Mouse (Mus musculus) embryonic facial prominence, embryonic 14.5 days (tissue): ENCODE measurements around the gene Ddias. TPM values are rescaled to one million over a fixed set of nuclear protein-coding genes. Genes with fewer than 3 reads are reported as not detected.
A peak's percentile ranks its signal among the peaks of the same experiment; 100 is the strongest.
"Not testable (repeated sequence)": the region's sequence is repeated elsewhere in the genome, so short reads cannot be mapped to it uniquely, and the experiment has no call there.

ENCODE experiments used
- ATAC-seq: fragments of 200-750 bp; cut with Nextera tagmentation; 2 replicates; pipeline ENCODE4 v1.8.0; 2017; ENCODE audit warnings: low read depth, moderate number of reproducible peaks, moderate TSS enrichment
- DNase-seq: peaks from one replicate; pipeline ENCODE4 v3.0.0-alpha.2; 2015; ENCODE audit warnings: low spot score
- H3K27ac ChIP-seq: fragments of 300-500 bp; sonication (generic); replicated peaks from 2 replicates; pipeline ENCODE4 v1.5.1; 2014; ENCODE audit warnings: low read depth, mild to moderate bottlenecking, low read length, moderate library complexity
- H3K27me3 ChIP-seq: fragments of 300-500 bp; sonication (generic); replicated peaks from 2 replicates; pipeline ENCODE4 v1.6.1; 2014; ENCODE audit warnings: low read length; ENCODE audit not compliant: control insufficient read depth, insufficient read depth
- H3K36me3 ChIP-seq: fragments of 300-500 bp; sonication (generic); 2 replicates; pipeline ENCODE4 v1.6.1; 2014; ENCODE audit warnings: low read length, mixed read lengths; ENCODE audit not compliant: control insufficient read depth, insufficient read depth
- H3K4me1 ChIP-seq: fragments of 300-500 bp; sonication (generic); 2 replicates; pipeline ENCODE4 v1.6.1; 2014; ENCODE audit warnings: antibody characterized with exemption, low read length; ENCODE audit not compliant: control insufficient read depth, insufficient read depth
- H3K4me2 ChIP-seq: fragments of 300-500 bp; sonication (generic); 2 replicates; pipeline ENCODE4 v1.6.1; 2014; ENCODE audit warnings: low read depth, mild to moderate bottlenecking, low read length, moderate library complexity, mixed read lengths
- H3K4me3 ChIP-seq: fragments of 300-500 bp; sonication (generic); 2 replicates; pipeline ENCODE4 v1.5.1; 2014; ENCODE audit warnings: low read depth, mild to moderate bottlenecking, low read length
- H3K9ac ChIP-seq: fragments of 300-500 bp; sonication (generic); 2 replicates; pipeline ENCODE4 v1.6.1; 2014; ENCODE audit warnings: low read depth, mild to moderate bottlenecking, low read length, moderate library complexity, mixed read lengths
- H3K9me3 ChIP-seq: fragments of 300-500 bp; sonication (generic); 2 replicates; pipeline ENCODE4 v1.6.1; 2016; ENCODE audit warnings: low read length; ENCODE audit not compliant: control insufficient read depth
- WGBS: fragments of 180-500 bp; shearing (Covaris S2); extraction: QIAGEN DNeasy Blood & Tissue Kit; methylation state at CpG from one replicate; pipeline ENCODE4 v1.1.7; 2014; 5-methylcytosine and 5-hydroxymethylcytosine counted together
- polyA plus RNA-seq: library from polyadenylated mRNA; unstranded; fragments of >200 nt; fragmentation: Nextera tagmentation; extraction: Ambion mirVana; gene quantifications from 2 replicates; pipeline ENCODE4 v1.2.1, GENCODE M21; 2014

The Ddias gene
- polyA plus RNA-seq, result 10.5 and 10.9 TPM in 2 replicates

DNA sequence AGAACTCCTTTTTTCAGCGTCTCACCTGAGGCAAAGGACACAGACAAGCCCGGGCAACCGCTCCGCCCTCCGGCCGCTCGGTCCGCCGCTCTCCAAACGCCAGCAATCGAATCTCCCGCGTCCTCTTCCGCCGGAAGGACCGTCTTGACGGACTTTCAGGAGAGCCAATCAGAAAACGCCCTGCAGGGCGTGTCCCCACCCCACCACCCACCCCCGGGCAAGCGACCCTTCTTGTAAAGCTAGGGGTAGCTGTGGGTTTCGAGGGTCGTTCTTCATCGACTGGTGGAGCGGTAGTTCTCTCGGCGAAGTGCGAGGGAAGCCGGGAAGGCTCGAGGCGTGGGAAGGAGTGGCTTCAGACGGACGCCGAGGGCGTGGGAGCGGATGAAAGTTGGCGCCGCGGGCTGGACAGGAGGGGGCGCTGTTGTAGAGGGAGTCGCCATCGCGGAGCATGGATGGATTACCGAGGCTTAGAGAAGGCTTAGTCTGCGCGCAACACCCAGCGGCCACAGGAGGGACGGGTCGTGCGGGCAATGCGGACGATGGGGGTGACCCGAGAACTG is at the start of gene Ddias, which contains the start of gene Prcp:
Gene Ddias (minus strand): TSS at position 132 of the 560 bp plus-strand sequence.
Gene Prcp (plus strand): TSS at position 355 of the 560 bp plus-strand sequence.
- Histone ChIP-seq H3K9ac (peak within 1 kb of the TSS; percentile 79), H3K9me3 (no peaks in the 10 kb centered on the region), H3K4me1 (0 out of 2 replicates have a peak, but pooled peaks cover 6% of the 10 kb centered on the region), H3K27me3 (no peaks in the 10 kb centered on the region), H3K4me2 (peak within 1 kb of the TSS; percentile 69), H3K36me3 (no peaks in the 10 kb centered on the region), H3K27ac (peak within 1 kb of the TSS; percentile 97), H3K4me3 (peak within 1 kb of the TSS; percentile 47)
- DNase-seq (peak; percentile 96), ATAC-seq (peak; percentile 89)
- WGBS, result under 1% methylated on average over 48 of the region's 53 CpGs

GRCm38 (mm10) chr7:92920857-92921172 is 46.8 kb upstream of the Ddias start:
- 50% methylated on average over 2 of the region's 2 CpGs for WGBS
- H3K4me1 ChIP-seq, result no peaks in the 10 kb centered on the region
- no peaks in the 10 kb centered on the region for H3K9me3 ChIP-seq
- H3K27ac ChIP-seq, result no peak overlapping the region
- ATAC-seq (no peak), DNase-seq (no peak)
- no peak overlapping the region for H3K9ac ChIP-seq
- no peaks in the 10 kb centered on the region for H3K27me3 ChIP-seq
- no peaks in the 10 kb centered on the region for H3K36me3 ChIP-seq
- no peak overlapping the region for H3K4me3 ChIP-seq
- no peak overlapping the region for H3K4me2 ChIP-seq

DNA sequence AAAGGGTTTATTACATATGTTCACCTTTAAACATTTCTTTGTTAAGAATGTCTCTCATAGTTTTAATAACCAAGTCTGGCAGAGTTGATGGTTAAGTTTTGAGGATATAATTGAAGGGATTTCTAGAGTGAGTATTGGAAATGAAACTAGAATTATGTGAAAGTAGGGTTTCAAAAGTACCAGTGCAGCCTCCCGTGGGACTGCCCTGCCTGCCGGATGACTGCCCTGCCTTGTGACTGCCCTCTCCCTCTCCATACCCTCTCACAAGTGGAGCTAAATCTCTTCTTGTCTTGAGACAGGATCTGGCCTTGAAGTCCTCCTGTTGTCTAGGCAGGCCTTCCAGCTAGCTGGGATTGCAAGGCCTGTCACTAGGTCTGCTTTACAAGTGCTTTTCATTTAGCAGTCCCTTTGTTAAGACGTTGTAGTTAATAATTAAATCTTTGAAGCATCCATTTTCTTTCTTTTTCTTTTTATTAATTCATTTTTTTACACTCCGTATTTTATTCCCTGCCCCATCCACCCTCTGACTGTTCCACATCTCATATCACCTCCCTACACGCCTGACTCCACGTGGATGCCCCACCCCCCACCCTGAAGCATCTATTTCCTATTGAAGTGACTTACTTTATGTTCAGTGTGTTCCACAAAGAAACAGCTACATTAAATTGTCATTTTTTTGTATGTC is 46.3 kb upstream of the Ddias start:
- no peaks in the 10 kb centered on the region for H3K4me1 ChIP-seq
- ATAC-seq, result no peak
- H3K27me3 ChIP-seq, result no peaks in the 10 kb centered on the region

DNA sequence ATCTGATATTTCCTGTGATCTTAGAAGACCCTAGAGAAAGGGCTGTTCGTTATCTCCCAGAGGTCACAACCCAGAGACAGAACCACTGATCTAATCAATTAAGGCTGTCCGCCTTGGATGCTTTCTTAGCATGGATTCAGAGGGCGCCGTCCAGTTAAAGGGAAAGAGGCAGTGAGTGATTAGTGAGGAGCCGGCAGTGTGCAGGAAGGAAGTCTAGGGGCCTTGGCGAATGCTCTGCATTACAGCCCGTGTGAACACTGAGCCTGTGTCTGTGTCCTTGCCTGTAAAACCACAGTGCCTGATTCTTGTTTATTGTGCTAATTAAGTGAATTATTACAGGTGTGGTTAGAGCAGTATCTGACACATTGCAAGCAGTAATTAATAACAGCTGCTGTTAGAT is 30.2 kb upstream of the Ddias start:
- not testable (repeated sequence) for H3K4me3 ChIP-seq, H3K4me2 ChIP-seq, ATAC-seq, H3K9ac ChIP-seq, H3K9me3 ChIP-seq, H3K4me1 ChIP-seq, H3K27ac ChIP-seq, DNase-seq, H3K27me3 ChIP-seq, H3K36me3 ChIP-seq
- 23% methylated on average over 7 of the region's 7 CpGs for WGBS

More for the DNA sequence above, 46.3 kb upstream of the Ddias start:
- Histone ChIP-seq H3K36me3 (no peaks in the 10 kb centered on the region), H3K9me3 (no peaks in the 10 kb centered on the region), H3K27ac (no peak overlapping the region), H3K9ac (no peak overlapping the region), H3K4me2 (no peak overlapping the region), H3K4me3 (no peak overlapping the region)
- no peak for DNase-seq
- WGBS, result 74% methylated on average over 6 of the region's 6 CpGs

GRCm38 (mm10) chr7:92903360-92904038 is 29.5 kb upstream of the Ddias start:
- Histone ChIP-seq H3K4me3 (no peak overlapping the region), H3K9me3 (no peaks in the 10 kb centered on the region), H3K4me2 (no peak overlapping the region), H3K36me3 (no peaks in the 10 kb centered on the region), H3K27ac (no peak overlapping the region), H3K9ac (no peak overlapping the region), H3K4me1 (no peaks in the 10 kb centered on the region), H3K27me3 (no peaks in the 10 kb centered on the region)
- ATAC-seq (peak; percentile 90; the same call in 1 of the 2 replicates), DNase-seq (peak; percentile 69)
- 44% methylated on average over 7 of the region's 7 CpGs for WGBS

GRCm38 (mm10) chr7:92897021-92897420 is 23.0 kb upstream of the Ddias start:
- Histone ChIP-seq H3K36me3 (no peaks in the 10 kb centered on the region), H3K9ac (no peak overlapping the region), H3K4me1 (no peaks in the 10 kb centered on the region), H3K27ac (no peak overlapping the region), H3K9me3 (peaks cover 7% of the 10 kb centered on the region), H3K4me2 (no peak overlapping the region), H3K27me3 (no peaks in the 10 kb centered on the region), H3K4me3 (no peak overlapping the region)
- WGBS, result 57% methylated on average over 2 of the region's 2 CpGs
- ATAC-seq (0 out of 2 replicates have a peak, but pooled peaks have one; percentile 60), DNase-seq (peak; percentile 32)

DNA sequence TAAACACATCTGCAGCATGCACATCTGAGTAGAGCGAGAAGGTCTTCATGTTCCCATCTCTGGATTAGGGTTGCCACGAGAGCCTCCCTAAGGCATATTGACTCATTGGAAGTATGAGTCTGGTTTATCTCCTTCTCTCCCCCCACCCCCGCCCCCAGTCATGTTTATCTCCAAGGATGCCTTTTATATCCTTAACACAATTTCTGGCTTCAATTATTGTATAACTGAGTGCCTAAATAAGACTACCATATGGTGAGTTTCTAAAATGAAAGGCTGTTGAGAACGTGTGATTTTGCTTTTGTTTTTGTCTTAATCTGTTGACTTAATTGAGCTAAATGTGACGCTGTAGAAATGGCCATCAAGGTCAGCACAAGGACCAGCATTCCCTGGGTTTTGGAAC is 22.0 kb upstream of the Ddias start:
- Histone ChIP-seq H3K27me3 (no peaks in the 10 kb centered on the region), H3K27ac (no peak overlapping the region), H3K36me3 (no peaks in the 10 kb centered on the region), H3K9me3 (peaks cover 8% of the 10 kb centered on the region), H3K9ac (no peak overlapping the region), H3K4me2 (no peak overlapping the region), H3K4me1 (no peaks in the 10 kb centered on the region), H3K4me3 (no peak overlapping the region)
- 75% methylated on average over 5 of the region's 5 CpGs for WGBS
- no peak for DNase-seq
- ATAC-seq, result no peak

DNA sequence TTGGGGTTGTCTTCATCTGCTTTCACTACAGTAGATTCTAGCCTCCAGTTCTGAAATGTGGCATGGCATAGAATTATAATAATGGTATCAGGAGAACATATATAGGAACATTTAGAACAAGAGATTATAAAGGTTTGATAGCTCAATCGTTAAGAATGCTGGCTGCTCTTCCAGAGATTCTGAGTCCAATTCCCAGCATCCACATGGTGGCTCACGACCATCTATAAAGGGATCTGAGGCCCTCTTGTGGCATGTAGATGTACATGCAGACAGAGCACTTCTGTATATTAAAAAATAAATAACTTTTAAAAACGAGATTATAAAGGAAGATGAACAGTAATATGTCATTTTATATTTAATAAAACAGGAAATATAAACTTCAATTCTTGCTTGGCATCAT is 19.4 kb upstream of the Ddias start:
- Histone ChIP-seq H3K4me2 (no peak overlapping the region), H3K4me3 (no peak overlapping the region), H3K9me3 (peaks cover 8% of the 10 kb centered on the region), H3K27ac (no peak overlapping the region), H3K9ac (no peak overlapping the region), H3K36me3 (no peaks in the 10 kb centered on the region), H3K4me1 (no peaks in the 10 kb centered on the region), H3K27me3 (no peaks in the 10 kb centered on the region)
- DNase-seq (no peak), ATAC-seq (no peak)
- 46% methylated on average over 3 of the region's 3 CpGs for WGBS
